Mouse (Mus musculus) 3T3-L1 (cell line): ENCODE results near the gene Vezt.

ENCODE experiments used
- DNase-seq: peaks from one replicate; pipeline ENCODE4 v3.0.0-alpha.2; 2015; ENCODE audit warnings: low read depth, low spot score

Vezt gene

DNA sequence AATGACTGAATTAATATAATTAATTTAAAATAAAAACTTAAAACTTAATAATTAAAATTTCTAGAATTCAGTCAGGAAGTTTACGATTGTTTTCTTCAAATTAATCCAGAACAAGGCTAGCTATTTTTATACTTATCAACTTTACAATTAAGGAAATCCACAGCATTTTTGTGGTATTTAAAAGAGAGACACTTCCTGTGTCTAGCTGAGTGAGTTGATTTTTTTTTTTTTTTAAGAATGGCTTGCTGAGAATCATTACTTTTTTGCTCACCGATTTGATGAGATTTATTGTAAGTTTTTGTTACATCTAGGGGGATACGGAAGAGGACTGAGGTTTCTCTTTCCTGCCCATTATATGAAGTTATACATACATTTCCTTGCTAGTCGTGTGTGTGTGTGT, 2.0 kb upstream of the Vezt start:
- DNase-seq = no peak

DNA sequence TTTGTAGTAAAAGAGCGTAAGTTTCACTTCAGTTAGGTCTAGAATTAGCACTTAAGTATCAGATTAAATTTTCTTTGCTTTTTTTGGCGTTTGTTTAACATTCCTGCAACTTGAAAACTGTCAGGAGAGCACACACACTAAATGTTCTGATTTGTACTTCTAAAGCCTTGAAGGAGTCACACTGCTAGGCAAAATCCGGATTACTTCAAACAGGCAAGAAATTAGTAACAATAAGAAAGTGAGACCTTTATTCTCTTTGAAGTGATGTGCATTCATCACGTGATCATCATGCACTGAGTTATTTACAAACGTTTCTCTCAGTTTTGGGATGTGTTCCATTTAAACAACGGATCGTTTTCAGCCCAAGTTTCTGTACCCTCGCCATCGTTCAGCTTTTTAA, 1.6 kb upstream of the Vezt start:
- DNase-seq = no peak

DNA sequence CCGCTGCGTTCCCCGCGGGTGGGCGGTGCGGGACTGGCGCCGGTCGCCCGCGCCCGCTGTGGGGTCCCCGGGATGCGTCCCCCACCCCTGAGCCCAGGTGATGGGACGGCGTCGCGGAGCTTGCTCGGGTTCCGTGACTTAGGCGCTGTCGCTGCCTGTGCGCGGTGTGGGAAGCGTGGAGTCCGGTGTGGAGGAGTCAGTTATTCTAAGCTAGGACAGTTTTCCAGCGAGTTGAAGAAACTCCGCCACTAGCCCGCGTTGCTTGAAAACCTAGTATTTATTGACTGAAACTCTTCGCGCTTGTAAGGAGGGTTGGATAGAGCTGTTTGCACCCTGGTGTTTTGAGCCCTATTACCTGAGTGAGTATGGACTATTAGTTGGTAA, 750 bp upstream of the Vezt start:
- DNase-seq = peak; percentile 38

DNA sequence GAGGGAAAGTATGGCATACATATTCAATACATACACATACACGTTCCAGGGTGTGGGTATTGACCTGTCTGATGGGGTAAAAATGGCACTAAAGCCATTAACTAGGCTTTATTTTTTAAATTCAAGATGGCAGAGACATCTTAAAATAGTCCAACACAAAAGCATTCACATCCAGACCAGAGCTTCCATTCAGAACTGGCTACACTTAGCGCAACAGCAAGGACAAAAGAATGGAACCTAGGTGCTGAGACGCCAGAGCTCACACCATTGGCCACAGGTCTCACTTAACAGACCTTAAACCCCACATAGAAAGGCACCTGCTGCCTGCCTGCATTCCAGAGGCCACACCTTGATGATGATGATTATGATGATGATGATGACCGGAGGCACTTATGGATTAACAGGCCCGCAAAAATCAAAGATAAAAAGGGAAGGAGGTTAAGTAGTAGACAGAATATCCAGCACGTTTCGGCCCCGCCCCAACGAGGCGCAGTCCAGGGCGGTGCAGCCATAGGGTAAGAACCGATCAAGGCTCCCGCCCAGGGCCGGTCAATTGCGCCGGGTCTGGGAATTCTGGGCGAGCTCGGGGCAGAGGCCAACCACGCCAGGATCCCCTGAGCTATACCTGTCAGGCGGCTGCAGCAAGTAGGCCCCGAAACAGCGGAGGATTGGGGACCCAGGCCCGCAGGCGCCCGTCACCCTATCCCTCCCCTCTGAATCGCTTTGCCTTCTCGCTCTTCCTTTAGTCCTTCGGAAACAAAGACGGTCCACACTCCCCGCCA, 550 bp downstream of the Vezt start:
- peak; percentile 64 for DNase-seq

DNA sequence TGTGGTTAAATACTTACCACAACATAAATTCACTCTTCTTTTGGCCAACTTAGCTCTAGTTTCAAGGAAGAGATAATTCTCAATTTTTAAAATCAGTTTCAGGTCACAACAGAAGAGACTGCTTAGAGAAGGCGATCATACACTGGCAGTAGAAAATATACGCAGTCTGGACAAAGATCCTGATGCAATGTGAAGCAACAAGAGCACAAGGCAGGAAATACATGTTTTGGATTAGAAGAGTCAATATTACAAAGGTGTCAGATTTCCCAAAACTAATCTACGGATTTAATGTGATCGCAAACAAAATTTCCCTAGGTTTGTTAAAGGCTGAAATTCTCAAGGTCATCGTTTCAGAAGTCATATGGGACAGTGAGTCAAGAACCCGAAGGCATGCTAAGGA, 4.5 kb downstream of the Vezt start:
- DNase-seq = peak; percentile 43

DNA sequence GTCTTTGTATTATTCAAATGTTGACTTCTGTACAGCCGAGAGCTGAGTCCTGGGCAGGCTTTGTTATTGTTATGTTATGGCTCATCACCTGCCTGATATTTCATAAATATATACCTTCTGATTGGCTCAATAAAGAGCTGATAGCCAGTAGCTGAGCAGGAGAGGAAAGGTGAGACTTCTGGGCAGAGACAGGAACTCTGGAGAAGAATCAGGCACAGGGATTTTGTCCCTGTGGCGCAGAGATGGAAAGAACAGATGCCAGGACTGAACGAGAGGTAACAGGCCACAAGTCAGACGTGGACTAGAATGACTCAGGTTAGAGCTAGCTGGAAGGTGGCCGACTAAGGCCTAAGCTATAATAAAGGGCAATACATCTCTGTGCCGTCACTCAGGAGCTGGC, 7.1 kb downstream of the Vezt start:
- DNase-seq = no peak

DNA sequence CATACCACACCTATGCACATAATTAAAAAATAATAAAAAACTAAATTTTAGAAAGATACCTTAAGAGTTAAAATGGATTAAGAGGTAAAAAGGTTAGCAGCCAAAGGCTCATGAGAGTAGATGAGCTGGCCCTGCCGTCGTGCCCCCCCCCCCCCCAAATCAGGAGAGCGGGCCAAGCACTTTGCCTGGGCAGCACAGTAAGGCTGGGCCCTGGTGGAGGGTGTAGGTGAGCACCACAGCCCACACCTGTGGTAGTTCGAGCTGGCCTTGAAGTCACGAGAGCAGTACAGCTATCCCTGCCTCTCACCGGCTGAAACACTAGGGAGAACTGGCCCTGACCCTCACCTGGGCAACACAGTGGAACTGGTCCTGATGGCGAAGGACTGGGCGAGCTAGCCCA, 10.5 kb downstream of the Vezt start:
- no peak for DNase-seq

DNA sequence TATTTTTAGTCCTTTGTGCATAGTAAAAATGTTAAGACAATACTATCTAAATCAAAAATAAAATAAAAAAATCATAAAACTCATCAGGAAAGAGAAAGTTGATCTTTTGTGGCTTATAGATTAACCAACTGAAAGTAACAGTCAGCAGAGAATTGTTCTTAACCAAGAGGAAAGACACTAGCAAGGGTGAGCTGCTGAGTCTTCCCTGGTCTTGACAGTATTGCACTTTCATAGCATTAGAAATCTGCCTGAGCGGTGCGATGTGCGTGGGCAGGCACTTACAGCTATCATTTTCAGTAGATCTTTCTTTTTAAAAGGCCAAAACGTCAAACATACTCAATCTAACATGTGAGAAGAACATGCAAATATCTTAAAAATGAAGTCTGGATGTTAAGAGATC, 14.6 kb downstream of the Vezt start:
- DNase-seq = no peak

DNA sequence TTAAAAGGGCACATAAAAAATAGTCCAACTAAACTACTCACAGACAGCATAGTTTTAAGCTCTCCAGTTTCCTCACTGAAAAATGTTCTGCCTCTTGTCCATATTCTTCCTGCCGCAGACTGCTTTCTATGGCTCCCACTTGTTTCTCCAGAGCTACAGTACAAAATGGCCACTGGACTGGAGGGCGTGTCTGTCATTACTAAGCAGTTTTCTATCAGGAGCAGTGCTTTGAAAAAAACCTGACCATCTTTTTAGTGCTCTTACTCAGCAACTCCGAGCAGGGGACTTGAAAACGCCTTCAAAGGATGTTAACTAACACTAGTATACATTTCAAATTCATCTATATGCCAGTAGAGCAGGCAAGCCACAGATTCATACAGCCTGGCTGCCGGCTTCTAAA, 15.0 kb downstream of the Vezt start:
- peak; percentile 46 for DNase-seq

DNA sequence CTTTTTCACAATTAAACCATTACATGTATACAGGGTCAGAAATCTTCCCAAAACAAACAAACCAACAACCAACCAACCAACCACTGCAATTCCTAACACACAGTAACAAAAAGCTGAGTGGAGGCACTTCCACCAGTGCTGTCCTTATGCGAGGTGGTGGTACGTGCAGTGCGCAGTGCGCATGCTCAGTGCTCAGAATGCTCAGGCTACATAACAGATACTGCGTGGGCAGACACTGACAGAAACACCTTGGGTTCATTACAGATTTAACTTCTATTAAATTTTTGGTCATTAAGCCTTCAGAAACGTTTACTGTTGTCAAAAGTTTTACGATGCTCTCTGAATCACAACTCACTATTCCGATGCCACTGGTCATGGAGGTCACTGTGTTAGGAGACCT, 18.2 kb downstream of the Vezt start:
- DNase-seq = no peak

DNA sequence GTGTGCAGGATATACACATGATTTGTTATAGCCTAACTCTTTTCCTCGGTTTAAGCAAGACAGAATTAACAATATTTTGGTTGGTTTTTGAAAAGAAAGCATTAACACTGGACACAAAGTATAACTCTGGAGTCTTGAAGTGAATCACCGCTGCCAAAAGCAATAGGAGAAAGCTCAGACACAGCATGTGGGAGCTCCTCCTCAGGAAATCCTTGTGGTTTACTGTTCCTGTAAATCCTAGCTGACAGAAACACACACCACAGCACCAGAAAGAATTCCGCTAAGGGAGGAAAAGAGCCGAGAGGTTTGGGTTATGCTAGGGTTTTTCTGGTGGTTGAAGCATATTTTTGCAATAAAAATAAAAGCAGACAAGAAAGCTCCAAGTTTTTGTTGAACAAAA, 21.4 kb downstream of the Vezt start:
- peak; percentile 41 for DNase-seq

DNA sequence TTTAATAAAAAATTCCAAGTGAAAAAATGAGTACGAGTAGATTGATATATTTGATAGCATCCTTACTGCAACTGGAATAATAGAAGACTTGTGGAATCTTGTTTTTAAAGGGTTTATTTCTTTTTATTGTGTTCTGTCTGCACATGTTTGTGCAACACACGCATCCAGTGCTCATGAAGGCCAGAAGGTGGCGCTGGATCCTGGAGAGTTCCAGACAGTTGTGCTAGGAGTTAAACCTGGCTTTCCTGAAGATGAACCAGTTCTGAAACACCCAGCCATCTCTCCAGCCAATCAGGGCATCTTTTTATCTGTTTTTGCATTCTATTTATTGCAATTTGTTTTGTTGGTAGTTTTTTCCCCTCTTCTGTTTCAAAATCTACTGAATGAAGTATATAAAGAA, 22.4 kb downstream of the Vezt start:
- DNase-seq = peak; percentile 81

DNA sequence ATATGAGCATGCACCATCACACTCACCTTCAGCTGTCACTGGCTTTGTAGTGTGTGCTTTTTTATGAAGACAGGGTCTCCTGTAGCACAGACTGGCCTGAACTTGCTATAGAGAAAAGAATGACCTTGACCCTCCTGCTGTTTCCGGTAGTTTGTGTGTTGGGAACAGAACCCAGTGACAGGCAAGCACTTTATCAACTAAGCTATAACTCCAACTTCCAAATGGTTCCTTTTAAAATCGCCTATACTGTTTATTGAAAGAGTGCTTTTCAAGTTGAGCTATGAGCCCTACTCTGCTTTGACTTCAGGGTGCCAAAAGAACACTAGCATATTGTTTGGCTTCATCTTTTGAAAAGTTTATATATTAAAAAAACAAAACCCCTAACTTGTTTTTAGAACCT, 24.6 kb downstream of the Vezt start:
- DNase-seq = no peak

DNA sequence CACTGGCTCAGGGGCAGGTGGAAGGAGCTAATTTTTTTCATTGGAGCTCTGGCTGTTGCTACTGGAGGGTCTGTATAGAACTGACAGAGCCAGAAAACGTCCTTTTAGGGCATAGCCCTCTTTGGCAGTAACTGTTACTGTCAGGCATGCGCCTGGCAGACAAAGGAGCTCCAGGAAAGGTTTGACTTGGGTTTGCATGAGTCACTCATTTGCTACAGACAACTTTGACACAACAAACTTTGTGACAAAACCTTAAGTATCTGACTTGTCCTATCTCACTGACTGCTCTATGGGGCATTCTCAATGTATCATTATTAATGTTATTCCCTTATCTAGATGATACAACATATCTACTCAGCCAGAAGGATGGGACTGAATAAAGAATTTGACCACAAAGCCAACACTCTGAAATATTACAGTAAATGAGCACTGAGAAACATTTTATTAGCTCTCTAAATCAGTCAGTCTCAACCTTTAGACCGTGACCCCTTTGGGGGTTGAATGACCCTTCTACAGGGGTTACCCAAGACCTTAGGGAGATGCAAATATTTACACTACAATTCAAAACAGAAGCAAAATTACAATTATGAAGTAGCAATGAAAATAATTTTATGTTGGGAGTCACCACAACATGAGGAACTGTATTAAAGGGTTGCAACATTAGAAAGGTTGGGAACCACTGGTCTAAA, 25.5 kb downstream of the Vezt start:
- peak; percentile 14 for DNase-seq

DNA sequence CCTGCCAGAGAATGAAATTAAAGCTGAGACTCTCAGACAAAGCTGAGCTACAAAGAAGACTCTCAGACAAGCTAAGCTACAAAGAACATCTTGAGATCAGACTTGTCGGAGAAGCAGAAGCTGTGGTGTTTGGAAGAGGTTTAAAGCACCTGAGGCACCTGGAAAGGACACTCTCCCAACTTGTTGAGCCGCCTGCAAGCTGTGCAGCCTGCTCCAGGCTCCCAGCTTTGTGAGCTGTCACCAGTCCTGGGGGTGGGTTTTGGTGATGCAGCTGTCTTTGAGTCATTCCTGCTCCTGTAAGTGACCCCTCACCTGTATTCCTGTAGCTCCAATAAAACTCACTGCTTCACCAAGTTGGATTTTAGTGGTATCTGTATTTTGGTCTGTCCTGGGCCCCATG, 27.3 kb downstream of the Vezt start:
- no peak for DNase-seq

DNA sequence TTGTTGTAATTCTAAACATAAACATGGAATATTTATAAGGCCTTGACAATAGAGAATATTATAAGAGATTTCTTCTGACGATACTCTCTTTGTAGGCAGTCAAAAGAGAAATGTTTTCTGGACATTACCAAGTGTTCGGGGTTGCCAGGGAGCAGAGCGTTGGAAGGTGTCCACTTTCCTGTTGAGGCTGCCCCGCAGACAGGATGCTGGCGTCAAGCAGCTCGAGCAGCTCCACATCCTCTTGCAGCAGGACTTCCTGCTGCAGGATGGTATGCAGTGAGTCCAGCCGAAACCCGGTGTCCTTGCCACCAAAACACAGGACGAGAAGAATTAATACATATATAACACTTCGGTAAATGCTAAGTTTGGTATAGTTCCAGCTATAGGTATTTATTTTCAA, 35.4 kb downstream of the Vezt start:
- DNase-seq = no peak

DNA sequence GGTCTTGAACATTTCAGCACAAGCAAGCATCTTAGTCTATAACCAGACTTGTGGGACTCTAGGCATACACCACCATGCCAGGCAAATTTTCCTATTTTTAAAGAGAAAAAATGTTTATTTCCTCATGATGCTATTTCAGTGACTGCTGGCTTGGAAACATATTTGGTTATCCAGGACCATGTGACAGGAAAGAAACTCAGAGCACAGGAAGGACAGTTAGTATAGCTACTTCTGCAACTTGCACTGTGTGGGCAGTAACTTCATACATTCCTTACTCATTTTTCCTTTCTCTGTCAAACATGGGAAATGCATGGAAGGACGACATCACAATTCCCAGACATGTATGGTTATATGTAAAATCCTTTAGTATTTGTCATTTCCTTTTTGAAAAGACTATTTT, 36.3 kb downstream of the Vezt start:
- DNase-seq = no peak

DNA sequence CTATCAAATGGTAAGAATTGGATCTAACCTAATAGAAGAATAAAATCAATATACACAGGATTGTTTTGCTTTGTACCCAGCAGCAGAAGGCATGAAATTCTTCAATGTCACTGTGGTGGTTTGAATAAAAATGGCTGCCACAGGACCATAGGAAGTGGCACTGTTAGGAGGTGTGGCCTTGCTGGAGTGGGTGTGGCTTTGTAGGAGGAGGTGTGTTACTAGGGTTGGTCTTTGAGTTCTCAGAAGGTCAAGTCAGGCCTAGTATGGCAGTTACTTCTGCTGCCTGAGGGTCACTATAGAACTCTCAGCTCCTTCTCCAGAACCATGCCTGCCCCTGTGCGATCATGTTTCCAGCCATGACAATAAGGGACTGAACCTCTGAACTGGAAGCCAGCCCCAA, 40.5 kb downstream of the Vezt start:
- peak; percentile 16 for DNase-seq

DNA sequence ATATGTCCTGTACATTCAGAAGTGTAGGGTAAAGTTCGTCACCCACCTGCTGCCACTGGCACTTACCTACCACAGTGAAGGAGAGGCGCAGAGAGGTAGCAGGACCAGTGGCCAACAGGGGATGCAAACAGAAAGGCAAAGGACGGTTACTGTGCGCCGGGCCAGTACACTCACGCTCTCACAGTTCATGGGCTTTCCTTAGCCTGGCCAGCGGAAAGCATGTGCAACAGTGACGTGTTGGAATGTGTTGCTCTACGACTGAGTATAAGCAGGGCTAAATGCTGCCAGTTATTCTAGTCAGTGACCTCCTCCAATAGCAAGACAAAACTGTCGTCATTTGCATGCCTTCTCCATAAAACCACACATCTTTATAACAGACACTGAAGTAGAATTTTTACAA, 41.5 kb downstream of the Vezt start:
- no peak for DNase-seq

DNA sequence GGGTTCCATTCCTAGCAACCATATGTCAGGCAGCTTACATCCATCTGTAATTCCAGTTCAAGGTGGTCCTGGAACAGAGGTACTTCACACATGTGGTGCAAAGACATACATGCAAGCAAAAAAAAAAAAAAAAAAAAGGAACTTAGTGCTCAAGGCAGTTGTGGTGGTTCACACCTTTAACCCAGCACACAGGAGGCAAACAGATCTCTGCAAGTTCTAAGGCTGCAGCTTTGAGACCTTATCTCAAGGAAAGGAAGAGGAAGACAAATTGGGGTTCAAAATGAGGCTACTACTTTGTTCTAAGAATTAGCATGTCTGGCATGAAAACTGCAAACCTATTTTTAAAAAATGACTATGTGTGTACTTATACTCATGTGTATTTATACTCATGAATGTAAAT, 50.3 kb downstream of the Vezt start:
- DNase-seq = no peak

DNA sequence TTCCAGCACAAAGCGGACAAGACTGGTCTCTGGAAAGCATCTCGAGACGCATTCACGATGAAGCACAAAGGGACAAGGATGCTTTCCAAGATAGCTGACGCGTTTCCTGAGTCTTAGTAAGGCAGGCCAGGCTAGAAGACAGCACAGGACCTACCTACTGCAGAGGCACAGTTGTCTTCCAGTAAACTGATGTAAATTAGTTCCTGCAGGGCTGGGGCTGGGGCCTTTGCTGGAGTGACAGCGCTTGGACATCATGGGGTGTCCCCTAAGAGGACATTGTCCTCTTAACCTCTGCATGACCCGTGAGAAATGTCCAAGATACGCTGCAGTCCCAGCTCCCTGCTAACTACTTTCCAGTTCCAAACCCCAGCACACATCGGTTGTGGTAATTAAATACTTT, 66.3 kb downstream of the Vezt start:
- DNase-seq = no peak

DNA sequence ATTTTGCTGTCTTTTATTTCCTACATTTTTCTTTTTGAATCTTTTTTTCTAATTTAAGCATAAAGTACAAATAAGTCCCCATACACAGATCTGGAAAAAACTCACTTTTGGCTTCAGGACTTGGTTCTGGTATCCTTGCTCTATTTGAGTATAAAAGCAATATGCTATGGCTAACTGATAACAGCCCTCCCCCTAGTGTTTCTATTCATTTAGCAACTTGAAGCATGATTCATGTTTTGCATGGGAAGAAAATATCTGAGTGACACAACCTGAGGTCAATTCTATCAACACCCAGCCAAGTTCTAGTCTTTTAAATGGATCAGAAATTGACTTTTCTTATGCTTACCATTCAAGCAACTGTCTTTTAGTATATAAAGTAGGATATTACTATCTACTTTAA, 68.1 kb downstream of the Vezt start:
- peak; percentile 15 for DNase-seq

DNA sequence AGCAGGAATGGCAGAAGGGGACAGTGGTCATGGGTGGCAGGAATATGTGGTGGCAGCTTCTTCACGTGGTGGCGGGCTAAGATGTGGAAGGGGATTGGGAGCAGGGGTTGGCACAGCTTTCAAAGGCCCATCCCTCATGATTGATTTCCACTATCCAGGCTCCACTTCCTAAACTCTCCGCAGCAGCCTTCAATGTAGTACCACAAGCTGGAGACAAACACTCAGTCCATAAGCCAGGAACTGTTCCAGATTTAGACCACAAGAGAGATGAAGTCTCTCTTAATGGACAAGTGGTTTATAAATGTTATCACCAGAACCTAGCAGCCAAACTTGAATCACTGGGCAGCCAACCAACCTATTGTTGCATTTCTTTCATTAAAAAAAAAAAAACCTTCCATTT, 81.6 kb downstream of the Vezt start:
- no peak for DNase-seq

DNA sequence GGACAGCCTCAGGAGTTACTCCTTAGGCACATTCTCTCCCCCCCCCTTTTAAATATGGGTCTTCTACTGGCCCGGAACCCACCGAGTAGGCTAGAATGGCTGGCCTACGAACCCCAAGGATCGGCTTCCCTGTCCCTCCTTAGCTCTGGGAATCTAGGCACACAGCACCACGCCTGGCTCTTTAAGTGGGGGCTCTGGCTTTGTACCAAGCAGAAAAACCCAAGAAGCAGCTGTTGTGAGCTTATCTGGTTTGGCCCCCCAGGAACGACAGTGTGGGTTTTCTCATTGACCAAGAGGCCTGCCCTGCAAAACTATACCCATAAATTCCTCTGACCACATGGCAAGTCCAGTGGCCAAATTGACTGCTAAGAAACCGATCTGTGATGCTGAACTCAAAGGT, 82.1 kb downstream of the Vezt start:
- DNase-seq = no peak
